Mouse (Mus musculus): Measurements from ENCODE around the gene Etl4. TPM values are rescaled to one million over a fixed set of nuclear protein-coding genes. Genes with fewer than 3 reads are reported as not detected.

Gene Etl4
- total RNA-seq, 1 experiment: 50.8 TPM

DNA sequence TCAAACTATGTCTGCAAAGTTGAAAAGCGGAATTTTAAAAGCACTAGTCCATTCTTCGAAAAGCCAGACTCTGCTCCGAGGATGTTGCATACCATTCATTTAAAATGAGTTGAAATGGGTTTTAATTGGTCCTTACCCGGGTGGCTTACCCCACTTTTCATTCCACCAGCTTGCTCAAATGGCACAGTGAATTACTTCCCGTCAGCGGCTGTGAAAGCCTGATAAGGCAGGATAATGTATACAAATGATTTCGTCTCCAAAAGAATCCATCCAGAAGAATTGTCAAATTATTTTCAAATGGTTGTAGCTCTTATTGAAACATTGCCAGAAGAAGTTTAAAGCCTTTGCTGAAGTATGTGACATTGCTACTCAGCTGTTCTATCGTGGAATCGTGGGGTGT, 162.8 kb downstream of the Etl4 start:
- DNase-seq (ENCODE audit: low read depth, low spot score): no peak
- TF ChIP-seq CHD2 (IDR thresholded peaks at IDR 0.05; ENCODE audit: low read depth, low read length) (no peak), HCFC1 (IDR thresholded peaks at IDR 0.05; ENCODE audit: borderline replicate concordance, insufficient read depth, low read length) (no peak)

DNA sequence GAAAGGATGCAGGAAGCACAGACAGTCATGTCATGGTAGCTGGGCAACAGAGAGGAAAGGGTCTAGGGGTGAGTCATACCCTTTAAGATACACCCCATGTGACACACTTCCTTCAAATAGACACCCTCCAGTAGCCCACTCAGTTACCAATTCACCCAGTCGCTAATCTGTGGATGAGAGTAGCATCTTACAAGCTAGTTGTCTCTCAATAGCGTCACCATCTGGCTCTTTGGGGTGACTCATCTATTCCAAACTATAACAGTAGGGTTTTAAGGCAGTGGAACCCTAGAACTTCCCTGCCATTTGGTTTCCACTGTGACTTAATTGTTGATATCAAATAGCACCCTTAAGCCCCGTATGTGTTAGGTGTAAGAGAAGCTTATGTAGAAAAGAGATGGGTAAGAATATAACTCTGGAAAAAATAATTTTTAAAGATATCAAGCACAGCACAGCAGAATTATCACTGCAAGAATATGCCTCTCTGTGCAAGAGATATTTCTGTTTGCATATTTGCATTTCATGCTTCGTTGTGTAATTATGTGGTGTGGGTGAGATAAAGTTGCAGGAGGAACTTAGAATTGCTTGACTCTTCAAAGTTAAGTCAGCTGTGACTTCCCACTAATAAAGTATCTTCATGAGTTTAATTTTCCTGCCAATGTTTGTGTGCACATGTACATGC, 166.7 kb downstream of the Etl4 start:
- no peak for DNase-seq (ENCODE audit: low read depth, low spot score)
- H3K27ac ChIP-seq (ENCODE audit: insufficient read depth, low read depth, low read length, poor library complexity, severe bottlenecking): no peak overlapping the region
- no peak overlapping the region for H3K9ac ChIP-seq (ENCODE audit: insufficient read depth, low read depth, low read length, poor library complexity, severe bottlenecking)
- H3K4me3 ChIP-seq (ENCODE audit: insufficient read depth in 1 of 2, low read depth in 1 of 2, low read length in 2 of 2, poor library complexity in 1 of 2, severe bottlenecking in 1 of 2): no peak overlapping the region
- in situ Hi-C loops (cut with MboI; ENCODE audit: low sequenced_read_pairs in 2 of 2, unreplicated experiment in 2 of 2): no loop called here
- no peaks in the 10 kb centered on the region for H3K36me3 ChIP-seq (ENCODE audit: control insufficient read depth, insufficient read depth, low read length, poor library complexity, severe bottlenecking)
- no peaks in the 10 kb centered on the region for H3K9me3 ChIP-seq (ENCODE audit: control insufficient read depth, insufficient read depth, low read depth, low read length)
- no peaks in the 10 kb centered on the region for H3K4me1 ChIP-seq (ENCODE audit: control insufficient read depth in 2 of 2, insufficient read depth in 2 of 2, low read length in 2 of 2, poor library complexity in 1 of 2)
- TF ChIP-seq MAFK (IDR thresholded peaks at IDR 0.05; ENCODE audit: insufficient read depth, low read depth, low read length): no peak

More for the DNA sequence above, 162.8 kb downstream of the Etl4 start:
- Histone ChIP-seq H3K9ac (ENCODE audit: insufficient read depth, low read depth, low read length, poor library complexity, severe bottlenecking) (no peak overlapping the region), H3K4me3 (ENCODE audit: insufficient read depth in 1 of 2, low read depth in 1 of 2, low read length in 2 of 2, poor library complexity in 1 of 2, severe bottlenecking in 1 of 2) (no peak overlapping the region), H3K36me3 (ENCODE audit: control insufficient read depth, insufficient read depth, low read length, poor library complexity, severe bottlenecking) (no peaks in the 10 kb centered on the region), H3K4me1 (ENCODE audit: control insufficient read depth in 2 of 2, insufficient read depth in 2 of 2, low read length in 2 of 2, poor library complexity in 1 of 2) (no peaks in the 10 kb centered on the region), H3K9me3 (ENCODE audit: control insufficient read depth, insufficient read depth, low read depth, low read length) (no peaks in the 10 kb centered on the region), H3K27ac (ENCODE audit: insufficient read depth, low read depth, low read length, poor library complexity, severe bottlenecking) (no peak overlapping the region)
- in situ Hi-C loops (cut with MboI; ENCODE audit: low sequenced_read_pairs in 2 of 2, unreplicated experiment in 2 of 2): no loop called here

DNA sequence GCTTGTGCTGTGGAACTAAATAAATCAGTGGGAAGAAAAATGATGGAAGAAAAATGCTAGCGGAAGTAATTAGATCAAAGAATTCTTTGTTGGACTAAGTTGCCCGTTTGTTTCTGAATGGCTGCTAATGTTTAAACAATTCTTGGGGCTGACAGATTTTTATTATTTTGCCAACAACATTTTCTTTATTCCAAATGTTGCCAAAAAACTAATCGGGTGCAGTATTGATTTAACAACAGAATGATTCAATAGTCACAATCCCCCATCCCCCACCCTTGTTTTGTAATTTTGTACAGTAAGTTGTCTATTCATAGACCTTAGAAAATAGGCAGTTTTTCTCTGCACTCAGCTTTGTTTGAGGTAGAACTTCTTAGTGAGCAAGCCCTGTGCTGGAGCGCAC, 175.2 kb downstream of the Etl4 start:
- DNase-seq (ENCODE audit: low read depth, low spot score): no peak
- no peak overlapping the region for H3K4me3 ChIP-seq (ENCODE audit: insufficient read depth in 1 of 2, low read depth in 1 of 2, low read length in 2 of 2, poor library complexity in 1 of 2, severe bottlenecking in 1 of 2)
- no peaks in the 10 kb centered on the region for H3K4me1 ChIP-seq (ENCODE audit: control insufficient read depth in 2 of 2, insufficient read depth in 2 of 2, low read length in 2 of 2, poor library complexity in 1 of 2)
- no peak overlapping the region for H3K27ac ChIP-seq (ENCODE audit: insufficient read depth, low read depth, low read length, poor library complexity, severe bottlenecking)
- H3K36me3 ChIP-seq (ENCODE audit: control insufficient read depth, insufficient read depth, low read length, poor library complexity, severe bottlenecking): no peaks in the 10 kb centered on the region
- H3K9me3 ChIP-seq (ENCODE audit: control insufficient read depth, insufficient read depth, low read depth, low read length): no peaks in the 10 kb centered on the region
- no peak for TF ChIP-seq MAFK (IDR thresholded peaks at IDR 0.05; ENCODE audit: insufficient read depth, low read depth, low read length)
- no peak for TF ChIP-seq HCFC1 (IDR thresholded peaks at IDR 0.05; ENCODE audit: borderline replicate concordance, insufficient read depth, low read length)
- no peak for TF ChIP-seq CHD2 (IDR thresholded peaks at IDR 0.05; ENCODE audit: low read depth, low read length)
- no peak for TF ChIP-seq ZNF384 (IDR thresholded peaks at IDR 0.05; ENCODE audit: low read depth, low read length)
- TF ChIP-seq ZC3H11A (IDR thresholded peaks at IDR 0.05; ENCODE audit: borderline replicate concordance, low read depth, low read length): no peak
- in situ Hi-C loops (cut with MboI; ENCODE audit: low sequenced_read_pairs in 2 of 2, unreplicated experiment in 2 of 2): no loop called here
- H3K9ac ChIP-seq (ENCODE audit: insufficient read depth, low read depth, low read length, poor library complexity, severe bottlenecking): no peak overlapping the region

DNA sequence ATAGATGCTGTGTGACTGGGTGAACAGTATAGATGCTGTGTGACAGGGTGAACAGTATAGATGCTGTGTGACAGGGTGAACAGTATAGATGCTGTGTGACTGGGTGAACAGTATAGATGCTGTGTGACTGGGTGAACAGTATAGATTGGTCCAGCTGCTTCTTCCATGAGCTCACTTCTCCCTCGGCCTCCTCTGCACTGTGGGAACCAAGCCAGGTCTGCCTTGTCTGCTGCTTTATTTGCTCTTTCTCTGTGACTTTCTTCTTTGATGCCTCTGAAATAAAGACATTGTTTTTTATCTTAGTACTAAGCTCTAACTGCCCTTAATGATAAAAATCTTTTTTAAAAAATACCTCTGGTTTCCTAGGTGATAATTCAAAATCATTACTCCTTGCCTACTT, 195.9 kb downstream of the Etl4 start:
- Histone ChIP-seq H3K9me3 (ENCODE audit: control insufficient read depth, insufficient read depth, low read depth, low read length) (no peaks in the 10 kb centered on the region), H3K4me1 (ENCODE audit: control insufficient read depth in 2 of 2, insufficient read depth in 2 of 2, low read length in 2 of 2, poor library complexity in 1 of 2) (no peaks in the 10 kb centered on the region), H3K4me3 (ENCODE audit: insufficient read depth in 1 of 2, low read depth in 1 of 2, low read length in 2 of 2, poor library complexity in 1 of 2, severe bottlenecking in 1 of 2) (no peak overlapping the region), H3K9ac (ENCODE audit: insufficient read depth, low read depth, low read length, poor library complexity, severe bottlenecking) (no peak overlapping the region), H3K36me3 (ENCODE audit: control insufficient read depth, insufficient read depth, low read length, poor library complexity, severe bottlenecking) (no peaks in the 10 kb centered on the region), H3K27ac (ENCODE audit: insufficient read depth, low read depth, low read length, poor library complexity, severe bottlenecking) (no peak overlapping the region)
- in situ Hi-C loops (cut with MboI; ENCODE audit: low sequenced_read_pairs in 2 of 2, unreplicated experiment in 2 of 2): no loop called here
- TF ChIP-seq CHD2 (IDR thresholded peaks at IDR 0.05; ENCODE audit: low read depth, low read length) (no peak), MAFK (IDR thresholded peaks at IDR 0.05; ENCODE audit: insufficient read depth, low read depth, low read length) (no peak), ZNF384 (IDR thresholded peaks at IDR 0.05; ENCODE audit: low read depth, low read length) (no peak), ZC3H11A (IDR thresholded peaks at IDR 0.05; ENCODE audit: borderline replicate concordance, low read depth, low read length) (no peak), HCFC1 (IDR thresholded peaks at IDR 0.05; ENCODE audit: borderline replicate concordance, insufficient read depth, low read length) (no peak)
- no peak for DNase-seq (ENCODE audit: low read depth, low spot score)

DNA sequence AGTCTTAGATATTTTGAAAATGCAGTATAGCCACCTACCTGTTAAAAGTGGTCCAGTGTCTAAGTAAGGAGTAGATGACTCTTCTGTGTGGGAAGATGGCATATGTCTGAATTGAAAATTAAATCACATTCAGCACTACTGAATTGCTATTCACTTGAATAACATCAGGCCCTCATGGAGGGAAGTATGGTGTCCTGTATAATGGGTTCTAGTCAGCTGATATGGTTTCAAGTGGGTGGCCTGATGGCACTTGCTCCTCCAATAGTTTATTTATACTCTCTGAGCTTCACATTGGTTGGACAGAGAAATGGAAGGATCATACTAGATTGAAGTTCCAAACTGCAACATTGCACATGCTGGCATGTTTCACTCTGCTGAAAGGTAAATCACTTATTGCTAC, 202.1 kb downstream of the Etl4 start:
- no peak for TF ChIP-seq HCFC1 (IDR thresholded peaks at IDR 0.05; ENCODE audit: borderline replicate concordance, insufficient read depth, low read length)
- DNase-seq (ENCODE audit: low read depth, low spot score): no peak
- H3K27ac ChIP-seq (ENCODE audit: insufficient read depth, low read depth, low read length, poor library complexity, severe bottlenecking): no peak overlapping the region
- in situ Hi-C loops (cut with MboI; ENCODE audit: low sequenced_read_pairs in 2 of 2, unreplicated experiment in 2 of 2): no loop called here
- H3K9me3 ChIP-seq (ENCODE audit: control insufficient read depth, insufficient read depth, low read depth, low read length): no peaks in the 10 kb centered on the region
- no peaks in the 10 kb centered on the region for H3K36me3 ChIP-seq (ENCODE audit: control insufficient read depth, insufficient read depth, low read length, poor library complexity, severe bottlenecking)
- H3K9ac ChIP-seq (ENCODE audit: insufficient read depth, low read depth, low read length, poor library complexity, severe bottlenecking): no peak overlapping the region
- H3K4me3 ChIP-seq (ENCODE audit: insufficient read depth in 1 of 2, low read depth in 1 of 2, low read length in 2 of 2, poor library complexity in 1 of 2, severe bottlenecking in 1 of 2): no peak overlapping the region
- no peaks in the 10 kb centered on the region for H3K4me1 ChIP-seq (ENCODE audit: control insufficient read depth in 2 of 2, insufficient read depth in 2 of 2, low read length in 2 of 2, poor library complexity in 1 of 2)

All from ES-E14 (cell line).